Mouse (Mus musculus) NIH3T3 (cell line): Measurements from ENCODE around the gene Haus7.
"Not testable (repeated sequence)": the region's sequence is repeated elsewhere in the genome, so short reads cannot be mapped to it uniquely, and the experiment has no call there.

Experiments used
- DNase-seq: peaks from one replicate; pipeline ENCODE4 v3.0.0-alpha.2; 2012; ENCODE audit warnings: low read depth

Haus7 gene

DNA sequence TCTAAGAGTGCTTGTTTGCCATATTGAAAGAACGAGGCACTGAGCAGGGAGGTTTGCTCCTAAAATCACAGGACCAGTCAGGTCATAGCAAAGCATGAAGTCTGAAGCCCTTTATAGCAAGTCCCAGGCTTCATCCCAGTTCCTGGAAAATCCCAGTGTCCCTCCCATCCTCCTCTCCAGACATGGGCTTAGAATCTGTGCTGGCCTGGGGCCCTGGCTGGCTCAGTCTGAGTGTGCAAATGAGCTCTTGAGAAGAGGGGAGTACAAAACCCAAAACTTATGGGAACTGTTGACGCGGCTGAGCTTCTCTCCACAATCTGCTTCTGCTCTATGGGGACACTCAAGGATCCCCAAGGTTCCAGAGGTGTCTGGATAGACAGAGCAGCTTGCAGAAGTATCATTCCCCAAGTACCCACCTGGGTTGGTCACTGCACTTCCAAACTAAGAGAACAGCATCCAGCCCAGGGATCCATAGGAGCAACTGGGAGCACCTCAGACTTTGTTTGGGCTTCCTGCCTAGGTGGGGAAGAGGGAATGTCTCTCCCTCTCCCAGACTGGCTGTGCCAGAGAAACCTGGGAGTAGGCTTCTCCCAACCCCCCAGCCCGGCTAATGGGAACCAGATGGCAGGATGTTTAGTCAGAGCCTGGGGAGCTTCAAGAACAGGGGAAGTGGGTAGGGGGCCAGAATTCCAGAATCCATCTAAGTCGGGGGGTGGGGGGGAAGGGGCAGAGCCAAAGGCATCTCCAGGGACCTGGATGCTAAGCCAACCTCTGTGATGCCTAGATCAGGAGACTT is 8.8 kb upstream of the Haus7 start:
- DNase-seq, result peak; percentile 89

DNA sequence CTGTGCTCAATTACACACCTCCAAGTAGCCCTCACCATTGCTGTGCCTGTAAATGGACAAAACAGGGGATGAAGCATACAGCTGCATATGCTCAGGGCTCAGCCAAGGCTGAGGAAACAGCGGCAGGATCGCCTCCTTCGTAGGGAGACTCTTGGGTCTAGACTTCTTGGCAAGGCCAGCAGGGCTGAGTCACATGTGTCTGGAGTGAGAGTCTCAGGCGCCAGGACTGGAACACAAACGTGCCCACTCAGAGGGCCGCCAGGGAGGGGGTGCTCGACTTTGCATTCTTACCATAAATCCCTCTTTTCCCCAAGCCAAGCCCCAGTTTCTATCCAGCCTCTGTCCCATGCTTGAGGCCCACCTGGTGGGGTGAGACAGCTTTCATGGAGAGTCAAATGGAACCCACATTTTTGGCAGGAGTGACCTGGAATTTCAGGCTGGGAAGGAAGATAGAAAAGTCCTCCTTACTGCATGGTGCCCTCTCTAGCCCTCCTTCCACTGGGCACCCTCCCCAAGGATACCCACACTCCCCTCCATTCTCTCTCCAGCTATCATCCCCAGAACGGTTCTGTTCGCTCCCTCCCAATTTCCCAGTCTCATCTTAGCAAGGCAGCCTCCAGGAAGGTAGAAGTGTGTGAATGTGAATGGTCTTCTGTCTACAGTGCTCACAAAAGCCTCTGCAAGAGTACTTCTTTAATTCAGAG is 6.8 kb upstream of the Haus7 start:
- DNase-seq, result peak; percentile 87

DNA sequence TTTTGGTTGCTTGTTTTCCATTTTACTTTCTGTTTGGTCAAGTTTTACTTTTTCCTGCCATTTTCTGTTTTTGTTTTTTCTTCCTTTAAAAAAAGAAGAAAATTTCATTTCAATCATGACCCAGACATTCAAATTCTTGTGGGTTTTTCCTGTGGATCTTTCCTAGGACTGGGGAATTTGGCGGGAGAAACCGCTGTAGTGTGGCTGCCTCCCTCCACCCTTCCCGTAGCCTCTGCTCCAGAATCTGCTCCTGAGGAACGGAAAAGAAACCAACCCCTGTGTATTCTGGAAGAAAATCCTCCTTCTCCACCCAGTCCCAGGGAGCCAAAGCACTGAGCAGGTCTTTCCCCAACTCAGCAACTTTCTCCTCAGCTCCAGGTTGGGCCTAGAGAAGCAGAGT is 1.9 kb upstream of the Haus7 start:
- peak; percentile 56 for DNase-seq

DNA sequence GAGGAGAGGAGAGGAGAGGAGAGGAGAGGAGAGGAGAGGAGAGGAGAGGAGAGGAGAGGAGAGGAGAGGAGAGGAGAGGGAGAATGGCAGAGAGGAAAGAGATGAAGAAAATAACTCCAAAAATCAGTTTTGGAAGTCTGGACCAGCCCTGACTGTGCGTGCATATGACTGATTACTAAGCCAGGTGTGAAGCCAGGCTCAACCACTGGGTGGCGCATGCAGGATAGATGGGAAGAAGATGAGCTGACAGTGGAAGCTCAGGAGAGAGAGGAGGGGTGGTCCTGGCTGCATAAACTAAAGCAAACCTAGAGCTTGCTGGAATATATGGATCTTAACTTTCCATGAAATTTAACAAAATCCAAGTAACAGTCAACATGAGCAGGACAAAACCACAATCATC is 6.9 kb downstream of the Haus7 start:
- peak; percentile 75 for DNase-seq

DNA sequence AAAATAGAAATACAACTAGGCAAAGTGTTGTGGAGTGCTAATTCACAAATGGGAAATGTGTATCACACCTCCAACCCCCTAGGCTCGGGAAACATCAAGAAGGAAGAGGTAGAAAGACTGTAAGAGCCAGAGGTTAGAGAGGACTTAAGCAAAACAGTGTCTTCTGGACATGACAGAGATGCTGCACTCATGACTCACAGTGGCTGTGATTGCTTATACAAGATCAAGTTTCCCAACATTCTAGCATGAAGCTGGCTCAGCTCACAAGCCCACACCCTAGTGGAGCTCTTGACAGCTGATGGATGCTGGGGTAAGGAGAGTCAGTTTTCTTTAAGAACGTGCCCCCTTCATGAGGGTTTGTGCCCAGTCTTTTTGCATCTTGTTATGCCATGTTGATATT is 17.4 kb downstream of the Haus7 start:
- DNase-seq, result peak; percentile 62

DNA sequence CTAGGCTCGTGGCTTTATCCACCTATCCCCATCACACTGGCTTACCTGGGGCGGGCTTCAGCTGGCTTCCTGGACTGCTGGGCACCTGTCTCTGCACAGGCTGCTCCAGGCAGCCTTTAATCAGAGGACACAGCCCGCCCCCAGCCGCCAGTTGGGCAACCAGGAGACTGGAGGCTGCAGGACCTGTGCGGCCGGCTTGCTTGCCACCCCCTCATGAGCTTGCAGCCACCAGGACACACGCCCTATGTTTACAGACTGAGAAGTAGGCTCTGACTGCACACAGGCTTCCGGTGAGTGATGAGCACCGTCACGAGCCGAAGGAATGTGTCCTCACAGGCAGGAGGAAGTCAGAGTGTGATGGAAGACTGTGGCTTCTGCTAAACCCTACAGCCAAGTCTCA is 23.6 kb downstream of the Haus7 start, which contains the start of gene Trex2:
TSS of gene Trex2 (minus strand) at position 93 of the 400 bp plus-strand sequence.
- no peak for DNase-seq

DNA sequence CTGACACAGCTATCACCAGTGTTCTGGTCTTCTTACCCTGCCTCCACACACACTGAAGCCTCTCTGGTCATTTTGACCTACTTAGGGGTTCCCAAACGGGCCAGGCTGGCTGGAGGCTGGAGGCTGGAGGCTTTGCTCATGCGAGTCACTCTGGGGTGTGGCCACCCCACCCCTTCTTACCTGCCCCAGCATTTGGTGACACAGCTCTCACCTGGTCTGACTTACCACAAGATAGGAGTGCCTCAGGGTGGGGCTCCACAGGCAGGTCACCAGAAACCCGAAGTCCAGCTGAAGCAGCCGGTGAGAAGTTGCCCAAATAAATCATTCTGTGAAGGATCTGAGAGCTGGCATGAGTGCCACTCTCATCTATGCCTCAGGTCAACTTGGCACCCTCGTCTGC is 26.0 kb downstream of the Haus7 start:
- DNase-seq, result no peak

DNA sequence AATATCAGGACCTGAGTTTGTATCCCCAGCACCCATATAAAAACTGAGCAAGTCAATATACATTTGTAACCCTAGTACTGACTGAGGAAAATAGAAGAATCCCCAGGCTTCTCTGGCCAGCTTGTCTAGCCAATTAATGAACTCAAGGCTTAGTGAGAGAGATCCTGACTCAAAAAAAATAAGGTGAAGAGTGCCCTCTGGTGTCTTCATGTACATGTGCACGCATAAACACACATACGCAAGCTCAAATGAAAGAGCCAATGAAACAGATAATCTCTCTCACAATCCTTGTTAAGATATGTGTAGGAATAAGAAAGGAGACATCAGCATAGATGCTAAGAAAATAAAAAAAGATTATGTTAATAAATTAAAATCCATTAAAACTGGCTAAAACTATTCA is 28.8 kb downstream of the Haus7 start:
- peak; percentile 37 for DNase-seq

DNA sequence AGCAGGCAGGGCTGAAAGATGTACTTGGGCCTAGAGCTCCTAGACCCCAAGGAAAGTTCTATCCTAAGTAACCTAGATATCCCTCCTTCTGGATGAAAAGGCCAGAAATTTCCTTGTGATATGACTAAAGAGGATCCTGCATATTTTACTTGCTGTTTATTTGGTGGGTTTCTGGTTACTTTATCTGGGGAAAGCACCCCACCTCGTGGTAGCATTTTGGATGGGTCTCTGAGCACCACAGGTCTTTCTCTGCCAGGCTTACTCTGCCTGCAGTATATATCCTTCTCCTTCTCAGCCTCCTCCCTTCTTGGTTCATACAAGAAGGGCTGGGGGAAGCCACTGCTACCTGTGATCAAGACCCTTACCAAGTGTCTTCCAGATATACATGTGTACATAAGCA is 46.1 kb downstream of the Haus7 start:
- peak; percentile 18 for DNase-seq

DNA sequence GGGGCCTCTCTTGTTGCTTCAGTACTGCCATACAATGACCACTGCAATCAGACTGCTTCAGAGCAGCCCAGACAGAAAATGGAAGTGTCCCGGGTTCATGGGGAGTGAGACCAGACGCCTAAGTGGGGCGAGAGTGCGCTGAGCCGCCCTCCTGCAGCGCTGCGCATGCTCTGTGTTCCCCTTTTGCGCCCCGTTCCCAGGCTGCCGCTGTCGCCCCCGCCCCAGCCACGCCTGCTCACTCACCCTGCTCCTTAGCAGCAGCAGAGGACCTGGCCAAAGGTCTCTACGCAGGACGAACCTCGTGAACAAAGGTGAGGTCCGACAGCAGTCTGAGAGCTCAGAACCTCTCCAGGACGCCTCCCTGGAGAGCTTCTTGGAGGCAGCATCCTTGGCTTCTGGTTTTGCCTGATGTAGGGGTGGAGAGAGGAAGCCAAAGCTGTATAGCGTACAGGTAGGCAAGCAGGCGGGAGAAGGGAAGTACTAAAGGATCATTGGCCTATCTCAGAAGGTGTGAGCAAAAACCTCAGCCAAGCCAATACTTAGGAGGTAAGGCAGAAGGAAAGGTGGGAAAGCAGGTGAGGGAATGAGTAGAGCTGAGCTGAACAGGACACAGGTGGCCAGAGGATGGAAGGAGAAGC is 47.8 kb downstream of the Haus7 start, which contains the start of gene Zfp92:
TSS of gene Zfp92 (plus strand) at position 217 of the 638 bp plus-strand sequence.
- no peak for DNase-seq

DNA sequence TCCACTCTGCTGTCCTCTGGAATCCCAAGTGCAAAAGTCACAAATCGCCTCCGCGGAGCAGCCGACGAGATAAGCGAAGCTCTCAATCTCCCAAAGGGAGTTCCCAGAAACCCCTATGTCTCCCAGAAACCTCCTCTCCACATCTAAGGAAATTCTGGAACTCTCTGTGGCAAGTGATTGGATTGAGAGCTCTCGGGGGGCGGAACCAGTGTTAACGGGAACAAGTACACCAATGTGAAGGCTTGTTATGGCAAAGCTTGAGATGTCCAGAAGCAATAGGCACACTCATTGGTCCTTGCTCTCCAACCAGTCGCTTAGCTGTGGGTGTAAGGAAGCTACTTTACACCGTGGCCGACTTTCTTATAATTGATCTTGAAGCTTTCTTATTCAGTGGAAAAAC is 57.2 kb downstream of the Haus7 start:
- no peak for DNase-seq

DNA sequence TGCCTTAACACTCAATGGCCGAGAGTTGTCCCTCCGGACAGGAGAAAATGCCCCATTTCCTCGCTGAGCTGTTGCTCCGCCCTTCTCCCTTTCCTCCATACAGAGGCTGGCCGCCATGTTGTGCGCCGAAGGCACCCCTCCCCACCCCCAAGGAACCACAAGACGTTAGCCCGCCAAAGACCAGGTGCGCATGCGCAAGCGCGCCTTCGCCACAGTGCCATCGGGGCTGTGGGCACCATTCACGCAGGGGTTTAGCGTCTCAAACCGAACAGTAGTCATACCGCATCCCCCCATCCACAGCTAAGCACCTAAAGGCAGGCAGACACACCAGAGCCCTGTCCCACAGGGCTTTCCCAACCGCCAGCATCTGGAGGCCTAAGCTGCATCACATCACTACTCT is 57.9 kb downstream of the Haus7 start:
- DNase-seq, result no peak

DNA sequence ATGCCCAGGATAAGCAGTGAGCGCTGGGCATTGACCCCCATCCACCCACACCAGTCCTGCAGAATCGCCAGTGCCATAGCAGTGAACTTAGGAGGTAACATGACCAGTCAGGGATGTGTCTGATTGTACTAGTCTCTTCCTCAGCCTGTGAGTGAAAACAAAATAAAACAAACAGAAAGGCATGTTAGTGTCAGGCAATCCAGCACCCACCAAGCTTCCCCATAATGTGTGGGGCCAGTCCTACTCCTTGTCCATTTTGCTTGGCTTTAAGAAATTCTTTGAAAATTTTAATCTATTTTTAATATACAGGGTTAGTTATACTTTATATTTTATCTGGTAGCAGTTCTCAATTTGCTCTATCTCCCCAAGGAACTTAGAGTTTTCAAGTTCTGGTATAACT is 60.2 kb downstream of the Haus7 start, which contains the start of gene Gm18336:
TSS of gene Gm18336 (minus strand) at position 101 of the 400 bp plus-strand sequence.
- DNase-seq, result not testable (repeated sequence)

DNA sequence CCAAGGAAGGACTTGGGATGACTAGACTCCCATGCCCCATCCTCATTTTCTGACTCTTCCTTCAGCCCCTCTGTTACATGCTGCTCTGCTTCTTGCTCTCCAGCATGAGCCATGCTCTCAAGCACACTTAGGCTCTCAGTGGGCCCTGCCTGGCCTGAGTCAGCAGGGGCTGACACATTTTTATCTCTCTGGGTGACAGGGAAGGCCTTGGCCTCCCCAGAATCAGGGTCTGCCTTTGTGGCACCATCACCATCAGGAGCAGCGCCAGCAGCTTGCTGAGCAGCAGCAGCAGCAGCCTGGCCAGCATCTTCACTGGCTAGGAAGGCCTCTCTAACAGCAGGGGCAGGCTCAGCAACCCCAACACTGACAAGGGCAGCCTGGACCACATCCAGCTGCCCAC is 62.4 kb downstream of the Haus7 start:
- no peak for DNase-seq

DNA sequence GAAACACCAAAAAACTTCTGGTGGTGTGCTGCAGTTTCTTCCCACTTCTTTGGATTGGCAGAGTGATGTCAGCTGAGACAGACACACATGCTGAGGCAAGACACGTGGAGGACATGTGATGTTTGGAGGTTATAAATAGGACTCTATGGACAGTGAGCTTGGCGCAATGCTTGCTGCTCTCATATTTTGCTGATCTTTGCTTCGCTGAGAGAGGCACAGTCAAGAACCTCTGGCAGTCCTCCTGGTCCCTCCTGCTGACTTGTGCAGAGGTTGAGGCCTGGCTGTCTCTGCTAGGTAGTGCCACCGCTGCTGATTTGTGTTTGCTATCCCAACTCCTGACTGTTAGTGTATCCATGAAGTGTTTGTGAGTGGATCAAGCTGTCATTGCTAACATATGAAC is 67.4 kb downstream of the Haus7 start:
- DNase-seq, result no peak
